Mouse (Mus musculus) forebrain, embryonic 12.5 days (tissue): ENCODE measurements around the gene Thtpa. TPM values are rescaled to one million over a fixed set of nuclear protein-coding genes. Genes with fewer than 3 reads are reported as not detected.

Source experiments
- ATAC-seq: fragments of 200-750 bp; cut with Nextera tagmentation; 2 replicates; pipeline ENCODE4 v1.8.0; 2017; ENCODE audit warnings: moderate TSS enrichment; ENCODE audit not compliant: low FRiP score
- H3K27ac ChIP-seq: fragments of 300-500 bp; sonication (generic); 2 replicates; pipeline ENCODE4 v1.5.1; 2016; ENCODE audit warnings: mild to moderate bottlenecking
- H3K27me3 ChIP-seq: fragments of 300-500 bp; sonication (generic); 2 replicates; pipeline ENCODE4 v1.6.1; 2016; ENCODE audit warnings: mild to moderate bottlenecking
- H3K36me3 ChIP-seq: fragments of 300-500 bp; sonication (generic); replicated peaks from 2 replicates; pipeline ENCODE4 v1.6.1; 2016; ENCODE audit warnings: mild to moderate bottlenecking
- H3K4me1 ChIP-seq: fragments of 300-500 bp; sonication (generic); 2 replicates; pipeline ENCODE4 v1.6.1; 2016
- H3K4me2 ChIP-seq: fragments of 300-500 bp; sonication (generic); 2 replicates; pipeline ENCODE4 v1.6.1; 2016; ENCODE audit warnings: mild to moderate bottlenecking, moderate library complexity
- H3K4me3 ChIP-seq: fragments of 300-500 bp; sonication (generic); replicated peaks from 2 replicates; pipeline ENCODE4 v1.5.1; 2016; ENCODE audit warnings: mild to moderate bottlenecking
- H3K9ac ChIP-seq: fragments of 300-500 bp; sonication (generic); 2 replicates; pipeline ENCODE4 v1.6.1; 2016; ENCODE audit warnings: mild to moderate bottlenecking
- H3K9me3 ChIP-seq: fragments of 300-500 bp; sonication (generic); 2 replicates; pipeline ENCODE4 v1.6.1; 2016
- WGBS: fragments of 180-500 bp; shearing (Covaris S2); methylation state at CpG from one replicate; pipeline ENCODE4 v1.1.7; 2016; 5-methylcytosine and 5-hydroxymethylcytosine counted together
- polyA plus RNA-seq: library from polyadenylated mRNA; unstranded; fragments of >200 nt; fragmentation: Nextera tagmentation; extraction: Ambion mirVana; gene quantifications from 2 replicates; pipeline ENCODE4 v1.2.1, GENCODE M21; 2016

Gene Thtpa
- polyA plus RNA-seq, 1 experiment from 2014 or later = 32.0 TPM

DNA sequence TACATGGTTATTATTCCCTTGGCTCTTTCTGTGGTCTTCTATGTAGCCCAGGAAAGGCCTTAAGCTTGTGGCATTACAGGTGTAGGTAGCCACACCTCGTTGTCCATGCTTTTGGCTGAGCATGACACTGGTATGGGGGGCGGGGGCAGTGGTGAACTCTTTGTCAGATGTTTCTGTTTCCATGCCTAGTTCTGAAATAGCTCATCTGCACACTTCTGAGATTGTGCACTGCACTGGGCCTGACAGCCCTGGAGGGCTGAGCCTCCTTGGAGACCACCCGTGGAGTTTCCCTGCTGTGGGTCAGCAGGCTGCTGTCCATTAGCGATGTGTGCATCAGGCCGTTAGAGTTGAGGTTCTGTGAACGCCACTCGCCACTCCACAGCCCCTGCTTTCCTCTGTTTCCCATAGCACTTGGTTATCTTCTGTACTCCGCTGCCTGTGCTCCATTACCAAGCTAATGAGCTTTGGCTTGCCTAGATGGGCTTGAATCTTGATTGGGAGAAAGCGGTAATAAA lies 2.0 kb downstream of the Thtpa start:
- no peak for ATAC-seq
- 0 out of 2 replicates have a peak, but pooled peaks cover 3% of the 10 kb centered on the region for H3K27me3 ChIP-seq
- H3K9ac ChIP-seq = peak overlapping the region; percentile 27; the same call in 1 of the 2 replicates
- H3K4me2 ChIP-seq = peak overlapping the region; percentile 32
- peaks cover 19% of the 10 kb centered on the region; the same call in 1 of the 2 replicates for H3K36me3 ChIP-seq
- WGBS = 45% methylated on average over 9 of the region's 9 CpGs
- peak overlapping the region; percentile 59; the same call in 1 of the 2 replicates for H3K27ac ChIP-seq
- H3K9me3 ChIP-seq = no peaks in the 10 kb centered on the region
- no peak overlapping the region for H3K4me3 ChIP-seq
- peaks cover 37% of the 10 kb centered on the region for H3K4me1 ChIP-seq

DNA sequence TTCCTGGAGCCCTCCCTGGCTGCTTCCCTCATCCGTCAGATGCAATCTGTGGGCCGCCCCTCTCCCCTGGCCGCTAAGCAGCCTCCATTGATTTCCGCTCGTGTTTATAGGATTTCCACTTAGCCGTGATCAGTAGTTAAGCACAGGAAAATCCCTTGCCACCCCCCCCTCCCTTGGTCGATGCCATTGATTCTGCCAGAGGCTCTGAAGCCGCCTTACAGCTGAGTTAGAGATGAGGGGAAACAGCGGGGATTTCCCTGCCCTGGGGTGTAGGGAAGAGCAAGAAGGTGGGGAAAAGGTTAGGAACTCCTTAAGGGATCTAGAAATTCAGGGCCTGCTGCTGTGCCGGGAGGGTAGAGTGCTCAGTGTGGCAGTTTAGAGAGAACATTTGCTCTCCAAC lies 3.1 kb downstream of the Thtpa start:
- H3K27ac ChIP-seq = peak overlapping the region; percentile 59
- no peak overlapping the region for H3K4me2 ChIP-seq
- peaks cover 34% of the 10 kb centered on the region for H3K4me1 ChIP-seq
- no peak overlapping the region for H3K4me3 ChIP-seq
- 0 out of 2 replicates have a peak overlapping the region, but pooled peaks have one; percentile 12 for H3K9ac ChIP-seq
- ATAC-seq = no peak
- WGBS = 63% methylated on average over 10 of the region's 10 CpGs
- H3K36me3 ChIP-seq = peaks cover 19% of the 10 kb centered on the region; the same call in 1 of the 2 replicates
- no peaks in the 10 kb centered on the region for H3K9me3 ChIP-seq
- H3K27me3 ChIP-seq = 0 out of 2 replicates have a peak, but pooled peaks cover 3% of the 10 kb centered on the region

DNA sequence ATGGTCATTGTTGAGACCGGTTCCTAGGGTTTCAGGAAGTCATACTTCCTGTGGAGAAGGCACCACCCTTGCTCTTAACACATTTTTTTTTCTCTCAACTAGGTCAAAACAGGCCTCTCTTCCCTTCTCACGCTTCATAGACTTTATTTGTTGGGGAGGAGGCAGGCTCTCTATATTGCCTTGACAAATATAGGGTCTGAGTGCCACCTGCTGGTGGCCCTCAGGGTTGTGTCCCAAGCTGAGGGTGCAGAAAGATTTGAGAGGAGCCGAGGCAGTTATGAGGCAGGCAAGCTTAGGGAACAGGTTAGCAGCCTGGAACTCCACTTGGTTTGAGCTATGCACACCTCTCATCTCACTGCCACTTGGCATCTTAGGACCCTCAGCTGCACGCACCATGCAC lies 3.5 kb downstream of the Thtpa start:
- 0 out of 2 replicates have a peak overlapping the region, but pooled peaks have one; percentile 59 for H3K27ac ChIP-seq

DNA sequence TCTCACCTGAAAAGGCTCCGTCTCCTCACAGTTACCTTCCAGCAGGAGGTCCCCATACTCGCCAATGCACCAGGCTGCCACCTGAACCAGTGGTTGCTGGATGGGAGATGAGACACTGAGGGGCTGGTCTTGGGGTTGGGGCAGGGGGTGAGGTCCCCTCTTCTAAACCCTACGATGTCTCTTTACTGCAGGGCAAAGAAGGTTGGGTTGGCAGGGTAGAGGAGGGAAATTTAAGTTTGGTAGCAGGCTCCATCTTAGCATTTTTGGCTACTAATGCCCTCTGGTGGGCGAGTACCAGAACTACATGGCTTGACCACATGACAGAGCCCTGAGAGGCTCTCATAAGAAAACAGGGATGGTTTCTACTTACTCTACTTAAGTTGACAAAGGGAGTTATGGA lies 7.0 kb downstream of the Thtpa start:
- no peak overlapping the region for H3K27ac ChIP-seq
- H3K27me3 ChIP-seq = no peaks in the 10 kb centered on the region
- peaks cover 31% of the 10 kb centered on the region for H3K4me1 ChIP-seq
- no peak overlapping the region for H3K4me3 ChIP-seq
- H3K4me2 ChIP-seq = no peak overlapping the region
- peaks cover 19% of the 10 kb centered on the region; the same call in 1 of the 2 replicates for H3K36me3 ChIP-seq
- WGBS = 46% methylated on average over 4 of the region's 4 CpGs
- no peak for ATAC-seq
- H3K9ac ChIP-seq = no peak overlapping the region
- H3K9me3 ChIP-seq = no peaks in the 10 kb centered on the region

More for the DNA sequence above, 3.5 kb downstream of the Thtpa start:
- Histone ChIP-seq H3K9ac (no peak overlapping the region), H3K36me3 (peaks cover 19% of the 10 kb centered on the region; the same call in 1 of the 2 replicates), H3K27me3 (0 out of 2 replicates have a peak, but pooled peaks cover 3% of the 10 kb centered on the region), H3K9me3 (no peaks in the 10 kb centered on the region), H3K4me3 (no peak overlapping the region), H3K4me1 (peaks cover 34% of the 10 kb centered on the region), H3K4me2 (no peak overlapping the region)
- 60% methylated on average over 4 of the region's 4 CpGs for WGBS
- ATAC-seq = no peak

DNA sequence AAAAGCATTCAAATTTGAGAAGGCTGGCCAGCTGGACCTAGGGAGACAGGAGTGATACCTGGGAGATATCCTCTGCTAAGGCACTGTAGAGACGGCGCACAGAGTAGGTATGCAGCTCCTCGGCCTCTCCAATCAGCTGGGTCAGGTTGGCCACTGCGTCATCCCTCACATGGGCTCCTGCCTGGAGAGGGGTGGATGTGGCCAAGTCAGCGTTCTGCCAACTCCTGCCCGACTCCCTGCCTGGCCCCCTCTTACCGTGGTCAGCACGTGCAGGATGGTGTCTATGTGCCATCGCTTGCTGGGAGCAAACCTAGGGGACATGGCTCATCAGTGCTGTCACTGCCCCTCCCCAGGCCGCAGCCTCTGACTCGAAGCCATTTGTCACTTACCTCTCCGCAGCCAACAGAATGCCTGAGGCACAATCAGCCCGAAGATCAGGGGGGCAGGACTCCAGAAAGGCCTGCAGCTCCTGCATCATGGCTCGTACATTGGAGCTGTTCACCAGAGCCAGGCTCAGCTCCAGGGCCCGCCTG lies 7.7 kb downstream of the Thtpa start:
- Histone ChIP-seq H3K4me1 (peaks cover 25% of the 10 kb centered on the region), H3K4me3 (no peak overlapping the region), H3K9me3 (no peaks in the 10 kb centered on the region), H3K4me2 (no peak overlapping the region), H3K27me3 (peaks cover 5% of the 10 kb centered on the region), H3K27ac (no peak overlapping the region), H3K9ac (no peak overlapping the region), H3K36me3 (peaks cover 19% of the 10 kb centered on the region; the same call in 1 of the 2 replicates)
- no peak for ATAC-seq
- WGBS = 90% methylated on average over 15 of the region's 15 CpGs

DNA sequence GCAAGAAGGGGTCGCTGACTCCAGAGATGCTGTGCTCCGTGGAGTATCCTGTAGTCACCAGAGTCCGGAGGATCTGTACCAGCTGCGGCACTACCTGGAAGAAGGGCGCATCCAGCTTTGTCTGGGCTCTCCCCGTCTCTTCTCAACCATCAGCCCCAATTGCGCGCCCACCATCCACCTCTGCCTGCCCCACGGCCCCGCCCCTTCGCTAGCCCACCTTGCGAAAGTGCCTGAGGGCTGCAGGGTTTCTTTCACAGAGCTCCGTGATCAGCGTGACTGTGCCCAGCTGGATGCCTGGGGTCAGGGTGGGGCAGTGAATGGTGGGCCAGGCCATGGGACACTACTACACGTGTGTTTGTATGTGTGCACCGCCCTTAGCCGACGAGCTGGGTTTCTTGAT lies 9.8 kb downstream of the Thtpa start:
- H3K27ac ChIP-seq = no peak overlapping the region
- H3K9ac ChIP-seq = no peak overlapping the region
- ATAC-seq = no peak
- H3K36me3 ChIP-seq = peaks cover 7% of the 10 kb centered on the region; the same call in 1 of the 2 replicates
- no peak overlapping the region for H3K4me3 ChIP-seq
- peaks cover 7% of the 10 kb centered on the region for H3K27me3 ChIP-seq
- no peaks in the 10 kb centered on the region for H3K9me3 ChIP-seq
- 84% methylated on average over 18 of the region's 18 CpGs for WGBS
- peaks cover 35% of the 10 kb centered on the region for H3K4me1 ChIP-seq
- H3K4me2 ChIP-seq = no peak overlapping the region

DNA sequence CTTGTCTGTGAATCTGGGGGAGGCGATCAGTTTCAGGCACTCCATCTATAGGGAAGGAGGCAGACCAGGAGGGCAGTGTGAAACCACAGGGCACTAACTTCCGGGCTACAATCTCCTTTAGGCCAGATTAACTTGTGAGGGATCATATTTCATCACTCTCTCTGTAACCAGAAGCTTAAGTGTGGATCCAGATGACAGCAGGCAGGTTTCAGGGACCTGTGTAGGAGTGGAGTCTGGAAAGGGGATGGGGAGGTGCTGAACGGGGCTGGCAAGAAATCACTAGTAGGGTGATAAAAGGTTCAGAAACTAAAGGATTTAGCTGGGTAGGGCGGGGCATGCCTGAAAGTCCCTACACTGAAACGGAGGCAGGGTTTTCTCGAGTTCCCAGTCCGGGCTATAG lies 10.8 kb downstream of the Thtpa start:
- Histone ChIP-seq H3K4me1 (peaks cover 46% of the 10 kb centered on the region), H3K4me2 (peak overlapping the region; percentile 95), H3K9ac (peak overlapping the region; percentile 70), H3K9me3 (no peaks in the 10 kb centered on the region), H3K27me3 (peaks cover 17% of the 10 kb centered on the region), H3K27ac (no peak overlapping the region), H3K36me3 (peaks cover 3% of the 10 kb centered on the region; the same call in 1 of the 2 replicates), H3K4me3 (peak overlapping the region; percentile 48)
- 6% methylated on average over 7 of the region's 7 CpGs for WGBS
- no peak for ATAC-seq

DNA sequence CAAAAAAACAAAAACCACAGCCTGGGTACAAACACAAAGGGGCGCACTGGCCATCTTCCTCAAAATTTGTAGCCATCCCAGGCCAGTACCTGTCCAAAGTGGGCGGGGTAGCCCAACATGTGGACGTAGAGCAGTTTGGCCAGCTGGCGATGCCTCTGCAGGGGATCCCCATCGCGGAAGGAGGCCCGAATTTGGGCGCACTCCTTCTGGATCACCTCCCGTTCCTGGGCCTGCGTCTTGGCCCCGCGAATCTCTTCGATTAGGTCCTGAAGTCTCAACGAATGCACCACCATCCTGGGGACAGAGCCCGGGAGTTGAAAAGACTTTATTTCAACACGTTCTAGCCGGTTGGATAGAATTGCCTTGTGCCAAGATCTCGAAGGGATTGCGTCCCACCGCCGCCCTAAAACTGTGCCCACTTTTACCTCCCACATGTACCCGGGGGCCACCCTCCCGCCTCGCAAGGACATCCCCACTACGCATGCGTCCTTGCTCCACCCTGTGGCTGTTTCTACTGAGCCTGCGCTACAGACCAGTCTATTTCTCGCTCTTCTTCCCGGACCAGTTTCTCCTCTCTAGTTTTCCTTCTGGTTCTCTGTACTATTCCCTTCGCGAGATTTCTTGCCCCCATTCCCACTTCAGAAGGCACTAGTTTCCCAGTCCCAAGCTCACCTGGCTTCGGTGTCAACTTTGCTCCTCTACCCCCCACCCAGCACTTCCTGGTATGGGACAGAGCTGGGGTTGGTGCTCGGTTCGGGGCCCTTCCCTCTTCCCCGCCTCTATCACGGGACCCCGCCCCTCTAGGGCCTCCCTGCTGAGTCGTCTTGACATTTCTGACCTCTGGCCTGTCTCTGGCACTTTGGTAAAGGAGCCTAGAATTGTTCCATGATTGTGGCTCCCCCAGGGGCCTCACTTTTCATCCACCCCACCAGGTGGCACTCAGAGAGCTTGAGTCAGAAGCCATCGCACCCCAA lies 11.5 kb downstream of the Thtpa start, which contains the start of gene Ap1g2:
TSS of gene Ap1g2 (minus strand) at position 758 of the 974 bp plus-strand sequence.
- Histone ChIP-seq H3K27ac (peak within 1 kb of the TSS; percentile 59; the same call in 1 of the 2 replicates), H3K4me1 (peaks cover 47% of the 10 kb centered on the region), H3K4me2 (peak within 1 kb of the TSS; percentile 95), H3K36me3 (0 out of 2 replicates have a peak, but pooled peaks cover under 1% of the 10 kb centered on the region), H3K4me3 (peak within 1 kb of the TSS; percentile 48), H3K9me3 (no peaks in the 10 kb centered on the region), H3K27me3 (peaks cover 25% of the 10 kb centered on the region), H3K9ac (peak within 1 kb of the TSS; percentile 70)
- peak; percentile 69 for ATAC-seq
- under 1% methylated on average over 39 of the region's 39 CpGs for WGBS

DNA sequence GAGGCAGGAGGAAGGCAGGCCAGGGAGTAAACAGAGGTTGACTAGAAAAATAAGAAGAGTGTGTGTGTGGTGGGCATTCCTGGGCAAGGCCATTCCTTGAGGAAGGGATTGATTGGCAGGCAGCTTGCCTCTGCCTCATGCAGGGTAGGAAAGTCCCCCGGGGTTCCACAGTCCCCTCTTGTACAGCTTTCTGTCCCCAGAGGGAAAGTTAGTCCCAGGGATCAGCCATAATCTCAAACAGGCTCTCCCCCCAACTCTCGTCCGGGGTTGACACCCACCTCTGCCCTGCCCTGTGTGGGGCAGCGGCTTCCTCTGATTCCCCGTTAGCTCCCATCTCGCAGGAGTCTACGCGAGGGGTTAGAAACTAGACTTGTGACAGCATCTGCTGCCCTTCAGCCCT lies 12.4 kb downstream of the Thtpa start:
- Histone ChIP-seq H3K4me1 (peaks cover 47% of the 10 kb centered on the region), H3K36me3 (no peaks in the 10 kb centered on the region), H3K27me3 (peaks cover 26% of the 10 kb centered on the region), H3K4me3 (no peak overlapping the region), H3K9me3 (no peaks in the 10 kb centered on the region), H3K4me2 (no peak overlapping the region; the same call in 1 of the 2 replicates), H3K27ac (no peak overlapping the region), H3K9ac (no peak overlapping the region)
- no peak for ATAC-seq
- 68% methylated on average over 8 of the region's 8 CpGs for WGBS

DNA sequence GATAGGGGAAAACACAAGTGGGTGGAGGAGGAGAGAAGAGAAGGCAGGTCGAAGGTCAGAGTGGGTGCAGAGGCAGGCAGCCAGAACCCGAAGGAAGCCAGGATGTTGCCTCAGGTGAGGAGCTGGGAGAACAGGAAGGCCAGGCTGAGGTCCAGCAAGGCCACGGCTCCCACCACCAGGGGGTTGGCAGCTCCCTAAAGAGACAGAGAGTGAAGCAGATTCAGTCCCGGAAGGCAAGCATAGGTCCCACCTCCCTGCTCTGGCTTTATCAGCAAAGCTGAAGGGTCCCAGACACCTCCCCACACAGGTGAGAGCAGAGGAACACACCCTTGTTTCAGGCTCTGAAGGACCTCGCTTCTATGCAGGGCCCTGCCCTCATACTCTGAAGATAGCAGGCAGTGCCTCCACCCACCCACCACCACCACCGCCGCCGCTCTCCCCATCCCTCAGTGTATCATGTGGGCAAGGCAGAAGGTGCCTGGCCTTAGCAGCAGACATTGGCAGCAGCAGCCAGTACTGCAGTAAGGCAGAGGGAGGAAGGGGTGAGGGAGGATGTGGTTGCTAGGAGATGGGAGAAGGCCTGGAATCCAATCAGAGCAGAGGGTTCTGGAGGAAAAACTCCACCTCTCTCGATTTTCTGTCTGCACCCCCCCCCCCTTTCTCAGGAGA lies 13.8 kb downstream of the Thtpa start:
- H3K9ac ChIP-seq = peak overlapping the region; percentile 26; the same call in 1 of the 2 replicates
- H3K4me1 ChIP-seq = peaks cover 50% of the 10 kb centered on the region
- peak overlapping the region; percentile 80 for H3K27ac ChIP-seq
- peak; percentile 80 for ATAC-seq
- peaks cover 35% of the 10 kb centered on the region for H3K27me3 ChIP-seq
- H3K9me3 ChIP-seq = no peaks in the 10 kb centered on the region
- peak overlapping the region; percentile 21 for H3K4me2 ChIP-seq
- 44% methylated on average over 9 of the region's 9 CpGs for WGBS
- H3K36me3 ChIP-seq = no peaks in the 10 kb centered on the region
- 0 out of 2 replicates have a peak overlapping the region, but pooled peaks have one; percentile 5 for H3K4me3 ChIP-seq

DNA sequence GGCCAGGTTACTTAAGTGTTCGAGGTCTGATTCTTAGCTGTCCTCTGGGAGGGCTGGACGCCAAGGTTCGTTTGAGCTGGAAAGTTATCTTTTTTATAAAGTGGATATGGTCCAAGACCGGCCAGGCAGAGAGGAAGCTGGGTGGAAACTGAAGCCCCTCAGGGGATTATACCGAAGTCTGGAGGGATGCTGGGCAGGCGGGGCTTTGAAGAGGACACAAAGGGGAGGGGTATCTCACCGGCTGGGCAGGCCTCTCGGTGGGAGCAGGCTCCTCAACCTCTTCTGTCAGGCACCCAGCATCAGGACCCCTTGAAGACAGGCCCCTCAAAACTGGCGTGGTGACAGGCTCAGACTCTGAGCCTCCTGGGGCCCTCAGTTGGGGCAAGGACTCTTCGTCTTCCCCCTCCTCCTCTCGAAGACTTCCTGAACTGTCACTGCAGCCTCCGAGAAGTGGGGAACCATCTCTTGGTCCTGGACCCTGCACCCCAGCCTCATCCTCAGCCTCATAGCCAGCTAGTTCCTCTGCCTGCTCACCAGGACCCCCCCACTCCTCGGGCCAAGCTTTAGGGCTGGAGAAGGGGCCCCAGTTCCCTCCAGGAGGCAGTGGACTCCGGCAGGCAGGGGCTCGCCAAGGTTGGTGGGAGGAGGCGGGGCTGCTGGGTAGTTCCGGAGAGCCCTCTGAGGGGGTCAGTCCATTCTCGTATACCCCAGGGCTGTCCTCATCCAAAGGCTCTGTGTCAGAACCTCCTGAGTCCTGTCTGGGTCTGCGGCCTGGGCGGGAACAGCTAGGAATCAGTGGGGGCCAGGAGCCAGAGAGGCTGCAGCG lies 14.7 kb downstream of the Thtpa start:
- Histone ChIP-seq H3K9ac (0 out of 2 replicates have a peak overlapping the region, but pooled peaks have one; percentile 21), H3K27me3 (peaks cover 45% of the 10 kb centered on the region), H3K9me3 (no peaks in the 10 kb centered on the region), H3K4me2 (peak overlapping the region; percentile 38), H3K27ac (peak overlapping the region; percentile 80; the same call in 1 of the 2 replicates), H3K4me3 (no peak overlapping the region), H3K36me3 (no peaks in the 10 kb centered on the region), H3K4me1 (peaks cover 59% of the 10 kb centered on the region)
- no peak for ATAC-seq
- WGBS = 10% methylated on average over 21 of the region's 21 CpGs
